Mouse (Mus musculus) erythroid progenitor cell, adult 5-6 weeks (primary cell): ENCODE data around the gene Senp3. TPM values are rescaled to one million over a fixed set of nuclear protein-coding genes. Genes with fewer than 3 reads are reported as not detected.
"Not testable (repeated sequence)": the region's sequence is repeated elsewhere in the genome, so short reads cannot be mapped to it uniquely, and the experiment has no call there.

Experiments
- ATAC-seq: replicated peaks from 2 replicates; pipeline ENCODE4 v1.8.0; 2016; ENCODE audit warnings: moderate number of reproducible peaks, mild to moderate bottlenecking, moderate TSS enrichment, inconsistent platforms; ENCODE audit not compliant: poor library complexity, low FRiP score, severe bottlenecking
- total RNA-seq, 2 experiments: library from RNA; stranded (forward) in 1 of 2; stranded (reverse) in 1 of 2; fragments of 150-400 nt in 1 of 2; fragments of 186-747, 209-891 nt in 1 of 2; gene quantifications; 2 replicates each; pipeline versions ENCODE4 v1.2.3 to v1.2.4; 2015 to 2017; ENCODE audit warnings: low replicate concordance in 2 of 2

The Senp3 gene
- total RNA-seq, 2 experiments from 2014 or later, result 32.3 to 43.4 TPM

GRCm38 (mm10) chr11:69657462-69657881, 24.4 kb downstream of the Senp3 start:
- no peak for ATAC-seq

GRCm38 (mm10) chr11:69656617-69657461, 25.0 kb downstream of the Senp3 start:
- ATAC-seq, result peak; percentile 57

DNA sequence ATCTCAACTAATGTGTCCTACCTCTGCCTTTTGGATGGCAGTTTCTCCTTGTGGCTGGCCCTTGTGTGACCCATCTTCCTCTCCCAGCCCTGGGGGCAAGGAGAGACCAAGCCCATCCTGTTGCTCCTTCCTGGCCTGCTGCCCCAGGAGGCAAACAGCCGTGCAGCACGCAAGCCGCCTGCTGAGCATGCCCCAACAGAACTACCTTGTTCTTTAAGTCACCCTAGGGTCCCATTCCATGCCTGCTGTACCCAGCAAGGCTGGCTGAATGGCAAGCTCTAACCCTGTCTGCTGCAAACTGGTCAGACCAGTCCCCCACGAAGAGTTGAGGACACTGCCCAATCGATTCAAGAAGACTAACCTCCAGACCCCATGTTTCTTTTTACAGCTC, 25.8 kb downstream of the Senp3 start:
- ATAC-seq, result no peak

DNA sequence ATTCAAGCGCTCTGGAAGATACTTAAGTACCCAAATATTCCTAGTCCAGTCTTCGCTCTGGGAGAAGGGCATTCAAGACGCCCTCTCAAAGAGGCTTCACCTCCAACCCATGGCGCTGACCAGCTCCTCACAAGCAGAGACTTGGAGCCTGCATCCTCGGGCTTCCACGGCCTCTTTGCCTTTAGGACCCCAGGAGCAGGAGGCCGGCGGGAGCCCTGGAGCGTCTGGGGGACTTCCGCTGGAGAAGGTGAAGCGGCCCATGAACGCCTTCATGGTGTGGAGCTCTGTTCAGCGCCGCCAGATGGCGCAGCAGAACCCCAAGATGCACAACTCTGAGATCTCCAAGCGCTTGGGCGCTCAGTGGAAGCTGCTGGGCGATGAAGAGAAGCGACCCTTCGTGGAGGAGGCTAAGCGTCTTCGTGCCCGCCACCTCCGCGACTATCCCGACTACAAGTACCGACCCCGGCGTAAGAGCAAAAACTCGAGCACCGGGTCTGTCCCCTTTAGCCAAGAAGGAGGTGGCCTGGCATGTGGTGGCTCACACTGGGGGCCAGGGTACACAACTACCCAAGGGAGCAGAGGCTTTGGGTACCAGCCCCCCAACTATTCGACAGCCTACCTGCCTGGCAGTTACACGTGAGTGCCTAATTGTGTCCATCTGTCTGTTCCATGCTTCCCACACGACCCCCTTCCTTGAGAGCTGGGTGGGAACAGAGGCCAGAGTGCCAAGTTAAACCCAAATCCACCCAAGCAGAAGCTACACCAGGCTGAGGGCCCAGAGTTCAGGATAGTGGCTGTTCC, 26.4 kb downstream of the Senp3 start, which contains the start of gene Sox15:
Sox15 (plus strand) TSS at position 51 of the 801 bp plus-strand sequence.
- ATAC-seq, result peak; percentile 57

- ATAC-seq, result no peak
Observed at GRCm38 (mm10) chr11:69654760-69655159, 27.1 kb downstream of the Senp3 start.

GRCm38 (mm10) chr11:69653399-69653798, 28.5 kb downstream of the Senp3 start:
- no peak for ATAC-seq

DNA sequence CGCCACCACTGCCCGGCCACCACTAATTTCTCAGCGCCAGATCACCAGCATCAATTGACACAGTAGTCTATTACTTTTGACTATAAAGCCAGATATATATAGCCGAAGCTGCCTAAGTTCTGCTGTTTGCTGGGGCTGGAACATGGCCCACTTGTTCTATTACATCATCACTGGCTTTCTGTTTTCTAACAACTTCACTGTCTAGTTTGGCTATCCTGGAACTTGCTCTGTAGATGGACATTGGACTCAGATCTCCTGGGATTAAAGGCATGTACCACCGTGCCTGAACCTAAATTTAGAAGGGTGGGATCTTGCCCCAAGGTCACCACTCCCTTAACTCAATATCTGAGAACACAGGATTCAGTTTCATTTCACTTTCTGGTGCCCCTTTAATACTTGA, 36.0 kb downstream of the Senp3 start:
- no peak for ATAC-seq

DNA sequence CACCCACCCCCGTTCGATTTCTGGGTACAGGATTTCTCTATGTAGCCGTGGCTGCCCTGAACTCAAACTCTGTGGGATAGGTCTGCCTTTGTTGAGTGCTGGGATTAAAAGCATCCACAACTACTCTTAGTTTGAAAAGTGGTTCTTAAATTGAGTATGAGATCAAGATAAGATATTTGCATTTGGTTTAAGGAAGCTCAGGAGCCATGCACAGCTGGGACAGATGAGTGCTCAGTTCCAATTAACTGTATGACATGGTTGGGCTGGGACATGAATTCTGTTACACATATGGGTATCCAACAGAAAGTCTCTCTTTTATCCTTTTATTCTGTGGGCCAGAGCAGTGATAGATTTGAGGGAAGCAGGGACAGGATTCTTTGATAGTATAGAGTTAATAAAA, 46.4 kb downstream of the Senp3 start:
- ATAC-seq, result no peak

GRCm38 (mm10) chr11:69633128-69633866, 48.6 kb downstream of the Senp3 start:
- ATAC-seq, result peak; percentile 43

DNA sequence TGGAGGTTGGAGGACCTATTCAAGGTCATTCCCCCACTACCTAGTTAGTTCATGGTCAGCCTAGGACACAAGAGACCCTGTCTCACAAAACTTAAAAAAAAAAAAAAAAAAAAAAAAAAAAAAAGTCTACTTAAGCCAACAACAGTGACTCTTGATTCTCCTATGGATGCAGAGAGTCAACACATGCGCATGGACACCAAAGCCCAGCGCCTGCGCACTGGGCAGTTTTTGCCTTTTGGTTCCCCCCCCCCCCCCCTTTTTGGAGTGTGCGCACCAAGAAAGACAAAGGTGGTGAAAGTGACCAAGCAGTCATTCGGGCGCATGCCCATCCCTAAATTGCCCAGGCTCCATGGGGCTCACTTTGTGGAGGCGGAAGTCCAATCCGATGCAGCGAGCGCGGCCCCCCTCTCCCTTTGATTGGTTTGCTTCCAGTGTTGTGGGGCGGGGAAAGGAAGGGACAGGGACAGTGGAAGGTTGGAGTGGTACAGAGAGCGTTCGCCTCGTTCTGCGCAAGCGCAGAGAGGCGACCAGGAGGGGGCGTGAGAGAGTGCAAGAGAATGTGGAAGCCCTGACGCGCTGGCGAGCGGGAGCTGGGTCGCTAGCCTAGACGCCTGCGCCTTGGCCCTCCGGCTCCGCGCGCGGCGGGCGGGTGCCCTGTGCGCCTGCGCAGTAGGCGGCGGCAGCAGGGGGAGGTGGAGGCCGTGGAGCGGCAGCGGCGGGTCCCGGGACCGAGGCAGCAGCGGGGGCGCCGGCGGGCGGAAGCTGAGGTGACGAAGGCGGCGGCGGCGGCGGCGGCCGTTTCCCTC, 49.4 kb downstream of the Senp3 start, which contains the start of gene Fxr2:
Fxr2 (plus strand) TSS at position 707 of the 806 bp plus-strand sequence.
- ATAC-seq, result peak; percentile 90

GRCm38 (mm10) chr11:69629802-69630201, 52.1 kb downstream of the Senp3 start:
- ATAC-seq, result no peak

- peak; percentile 52 for ATAC-seq
Observed at GRCm38 (mm10) chr11:69628286-69628685, 53.6 kb downstream of the Senp3 start.

- ATAC-seq, result not testable (repeated sequence)
Observed at GRCm38 (mm10) chr11:69624339-69624738, 57.5 kb downstream of the Senp3 start.

Other genes starting within 250 kb of the Senp3 start
Only the 30 nearest of the 35 such genes appear.
- not detected in 2 replicates for gene Dnah2, start 133.0 kb downstream of the Senp3 start, total RNA-seq (2015; ENCODE audit: low replicate concordance)
- gene Dnah2, start 133.0 kb downstream of the Senp3 start, total RNA-seq (2017; ENCODE audit: low replicate concordance), result 0.13 TPM in 1 of 2 replicates, not detected in the other
- 2.5 and 2.9 TPM in 2 replicates for gene Efnb3, start 121.9 kb downstream of the Senp3 start, total RNA-seq (2015; ENCODE audit: low replicate concordance)
- 0.77 and 1.1 TPM in 2 replicates for gene Efnb3, start 121.9 kb downstream of the Senp3 start, total RNA-seq (2017; ENCODE audit: low replicate concordance)
- 13.8 and 48.3 TPM in 2 replicates for gene Wrap53, start 101.8 kb downstream of the Senp3 start, total RNA-seq (2015; ENCODE audit: low replicate concordance)
- gene Wrap53, start 101.8 kb downstream of the Senp3 start, total RNA-seq (2017; ENCODE audit: low replicate concordance), result 13.5 and 18.4 TPM in 2 replicates
- 38.2 and 75.9 TPM in 2 replicates for gene Trp53, start 101.7 kb downstream of the Senp3 start, total RNA-seq (2015; ENCODE audit: low replicate concordance)
- 12.2 TPM in 2 replicates for gene Trp53, start 101.7 kb downstream of the Senp3 start, total RNA-seq (2017; ENCODE audit: low replicate concordance)
- gene Atp1b2, start 76.1 kb downstream of the Senp3 start, total RNA-seq (2015; ENCODE audit: low replicate concordance), result 20.9 and 36.5 TPM in 2 replicates
- 3.5 and 4.5 TPM in 2 replicates for gene Atp1b2, start 76.1 kb downstream of the Senp3 start, total RNA-seq (2017; ENCODE audit: low replicate concordance)
- not detected in 2 replicates for gene Shbg, start 64.2 kb downstream of the Senp3 start, total RNA-seq (2015; ENCODE audit: low replicate concordance)
- gene Shbg, start 64.2 kb downstream of the Senp3 start, total RNA-seq (2017; ENCODE audit: low replicate concordance), result not detected in 2 replicates
- gene Sat2, start 60.1 kb downstream of the Senp3 start, total RNA-seq (2015; ENCODE audit: low replicate concordance), result not detected in 2 replicates
- gene Sat2, start 60.1 kb downstream of the Senp3 start, total RNA-seq (2017; ENCODE audit: low replicate concordance), result not detected in 2 replicates
- 18.0 and 24.9 TPM in 2 replicates for gene Fxr2, start 49.1 kb downstream of the Senp3 start, total RNA-seq (2015; ENCODE audit: low replicate concordance)
- gene Fxr2, start 49.1 kb downstream of the Senp3 start, total RNA-seq (2017; ENCODE audit: low replicate concordance), result 42.4 and 44.2 TPM in 2 replicates
- not detected in 2 replicates for gene Sox15, start 26.8 kb downstream of the Senp3 start, total RNA-seq (2015; ENCODE audit: low replicate concordance)
- not detected in 2 replicates for gene Sox15, start 26.8 kb downstream of the Senp3 start, total RNA-seq (2017; ENCODE audit: low replicate concordance)
- 12.2 and 16.2 TPM in 2 replicates for gene Mpdu1, start 19.4 kb downstream of the Senp3 start, total RNA-seq (2015; ENCODE audit: low replicate concordance)
- 17.7 and 28.4 TPM in 2 replicates for gene Mpdu1, start 19.4 kb downstream of the Senp3 start, total RNA-seq (2017; ENCODE audit: low replicate concordance)
- 65.0 and 66.7 TPM in 2 replicates for gene Cd68, start 15.9 kb downstream of the Senp3 start, total RNA-seq (2015; ENCODE audit: low replicate concordance)
- gene Cd68, start 15.9 kb downstream of the Senp3 start, total RNA-seq (2017; ENCODE audit: low replicate concordance), result 39.1 and 47.7 TPM in 2 replicates
- gene Eif4a1, start 9.7 kb downstream of the Senp3 start, total RNA-seq (2015; ENCODE audit: low replicate concordance), result 233 and 247 TPM in 2 replicates
- gene Eif4a1, start 9.7 kb downstream of the Senp3 start, total RNA-seq (2017; ENCODE audit: low replicate concordance), result 229 and 230 TPM in 2 replicates
- 3.2 TPM in 1 of 2 replicates, not detected in the other for gene Tnfsf13, start 3.7 kb upstream of the Senp3 start, total RNA-seq (2015; ENCODE audit: low replicate concordance)
- gene Tnfsf13, start 3.7 kb upstream of the Senp3 start, total RNA-seq (2017; ENCODE audit: low replicate concordance), result 4.1 TPM in 1 of 2 replicates, not detected in the other
- 1.3 and 7.2 TPM in 2 replicates for gene Tnfsf12, start 13.8 kb upstream of the Senp3 start, total RNA-seq (2015; ENCODE audit: low replicate concordance)
- gene Tnfsf12, start 13.8 kb upstream of the Senp3 start, total RNA-seq (2017; ENCODE audit: low replicate concordance), result not detected in 2 replicates
- 1.8 TPM in 1 of 2 replicates, not detected in the other for gene Tnfsfm13, start 14.0 kb upstream of the Senp3 start, total RNA-seq (2015; ENCODE audit: low replicate concordance)
- 6.4 and 9.4 TPM in 2 replicates for gene Tnfsfm13, start 14.0 kb upstream of the Senp3 start, total RNA-seq (2017; ENCODE audit: low replicate concordance)
- 124 and 145 TPM in 2 replicates for gene Polr2a, start 76.6 kb upstream of the Senp3 start, total RNA-seq (2015; ENCODE audit: low replicate concordance)
- gene Polr2a, start 76.6 kb upstream of the Senp3 start, total RNA-seq (2017; ENCODE audit: low replicate concordance), result 131 and 162 TPM in 2 replicates
- gene Slc35g3, start 79.9 kb upstream of the Senp3 start, total RNA-seq (2015; ENCODE audit: low replicate concordance), result not detected in 2 replicates
- gene Slc35g3, start 79.9 kb upstream of the Senp3 start, total RNA-seq (2017; ENCODE audit: low replicate concordance), result not detected in 2 replicates
- gene Zbtb4, start 83.8 kb upstream of the Senp3 start, total RNA-seq (2015; ENCODE audit: low replicate concordance), result 2.9 and 3.8 TPM in 2 replicates
- gene Zbtb4, start 83.8 kb upstream of the Senp3 start, total RNA-seq (2017; ENCODE audit: low replicate concordance), result 0.77 and 3.0 TPM in 2 replicates
- not detected in 2 replicates for gene Chrnb1, start 113.9 kb upstream of the Senp3 start, total RNA-seq (2015; ENCODE audit: low replicate concordance)
- gene Chrnb1, start 113.9 kb upstream of the Senp3 start, total RNA-seq (2017; ENCODE audit: low replicate concordance), result 0.77 TPM in 1 of 2 replicates, not detected in the other
- not detected in 2 replicates for gene Fgf11, start 119.8 kb upstream of the Senp3 start, total RNA-seq (2015; ENCODE audit: low replicate concordance)
- gene Fgf11, start 119.8 kb upstream of the Senp3 start, total RNA-seq (2017; ENCODE audit: low replicate concordance), result not detected in 2 replicates
- gene Tmem102, start 123.5 kb upstream of the Senp3 start, total RNA-seq (2015; ENCODE audit: low replicate concordance), result not detected in 2 replicates
- gene Tmem102, start 123.5 kb upstream of the Senp3 start, total RNA-seq (2017; ENCODE audit: low replicate concordance), result not detected in 2 replicates
- not detected in 2 replicates for gene Gm39566, start 133.2 kb upstream of the Senp3 start, total RNA-seq (2015; ENCODE audit: low replicate concordance)
- gene Gm39566, start 133.2 kb upstream of the Senp3 start, total RNA-seq (2017; ENCODE audit: low replicate concordance), result not detected in 2 replicates
- gene Spem2, start 136.4 kb upstream of the Senp3 start, total RNA-seq (2015; ENCODE audit: low replicate concordance), result not detected in 2 replicates
- not detected in 2 replicates for gene Spem2, start 136.4 kb upstream of the Senp3 start, total RNA-seq (2017; ENCODE audit: low replicate concordance)
- gene Spem1, start 140.1 kb upstream of the Senp3 start, total RNA-seq (2015; ENCODE audit: low replicate concordance), result not detected in 2 replicates
- not detected in 2 replicates for gene Spem1, start 140.1 kb upstream of the Senp3 start, total RNA-seq (2017; ENCODE audit: low replicate concordance)
- 0.72 and 0.84 TPM in 2 replicates for gene Nlgn2, start 155.7 kb upstream of the Senp3 start, total RNA-seq (2015; ENCODE audit: low replicate concordance)
- gene Nlgn2, start 155.7 kb upstream of the Senp3 start, total RNA-seq (2017; ENCODE audit: low replicate concordance), result 0.08 and 0.26 TPM in 2 replicates
- 258 and 276 TPM in 2 replicates for gene Tmem256, start 156.4 kb upstream of the Senp3 start, total RNA-seq (2015; ENCODE audit: low replicate concordance)
- 123 and 303 TPM in 2 replicates for gene Tmem256, start 156.4 kb upstream of the Senp3 start, total RNA-seq (2017; ENCODE audit: low replicate concordance)
- 24.9 and 26.0 TPM in 2 replicates for gene Plscr3, start 164.3 kb upstream of the Senp3 start, total RNA-seq (2015; ENCODE audit: low replicate concordance)
- 15.1 and 27.7 TPM in 2 replicates for gene Plscr3, start 164.3 kb upstream of the Senp3 start, total RNA-seq (2017; ENCODE audit: low replicate concordance)
- 5.9 and 6.8 TPM in 2 replicates for gene Tnk1, start 176.6 kb upstream of the Senp3 start, total RNA-seq (2015; ENCODE audit: low replicate concordance)
- gene Tnk1, start 176.6 kb upstream of the Senp3 start, total RNA-seq (2017; ENCODE audit: low replicate concordance), result 7.3 and 8.1 TPM in 2 replicates
- gene Tmem95, start 195.9 kb upstream of the Senp3 start, total RNA-seq (2015; ENCODE audit: low replicate concordance), result not detected in 2 replicates
- not detected in 2 replicates for gene Tmem95, start 195.9 kb upstream of the Senp3 start, total RNA-seq (2017; ENCODE audit: low replicate concordance)
- gene Kctd11, start 199.3 kb upstream of the Senp3 start, total RNA-seq (2015; ENCODE audit: low replicate concordance), result 0.72 and 0.84 TPM in 2 replicates
- gene Kctd11, start 199.3 kb upstream of the Senp3 start, total RNA-seq (2017; ENCODE audit: low replicate concordance), result 0.13 TPM in 1 of 2 replicates, not detected in the other